Mouse (Mus musculus) cortical plate, adult 2 months (tissue): ENCODE measurements around the gene Slc2a9. TPM values are rescaled to one million over a fixed set of nuclear protein-coding genes. Genes with fewer than 3 reads are reported as not detected.
A peak's percentile ranks its signal among the peaks of the same experiment; 100 is the strongest.
"Not testable (repeated sequence)": the region's sequence is repeated elsewhere in the genome, so short reads cannot be mapped to it uniquely, and the experiment has no call there.

Experiments used
- H3K27ac ChIP-seq: fragments of 200-500 bp; 2 replicates; pipeline ENCODE4 v1.5.1; 2012; ENCODE audit warnings: low read length, control low read depth, inconsistent platforms; ENCODE audit not compliant: insufficient read depth
- H3K4me1 ChIP-seq: fragments of 200-500 bp; 2 replicates; pipeline ENCODE4 v1.6.1; 2011; ENCODE audit warnings: low read length; ENCODE audit not compliant: control insufficient read depth, insufficient read depth
- H3K4me3 ChIP-seq: fragments of 200-500 bp; 2 replicates; pipeline ENCODE4 v1.5.1; 2011; ENCODE audit warnings: mild to moderate bottlenecking, low read length, control low read depth; ENCODE audit not compliant: insufficient read depth
- CTCF ChIP-seq: fragments of 200-500 bp; IDR thresholded peaks from 2 replicates; pipeline ENCODE4 v1.5.1; 2011; ENCODE audit warnings: mild to moderate bottlenecking, control low read depth, low read length; ENCODE audit not compliant: insufficient read depth; ENCODE audit errors: extremely low read depth
- POLR2A ChIP-seq: fragments of 200-500 bp; IDR thresholded peaks from 2 replicates; pipeline ENCODE4 v1.6.1; 2011; ENCODE audit warnings: mild to moderate bottlenecking, low read length, control low read depth; ENCODE audit not compliant: insufficient read depth; ENCODE audit errors: extremely low read depth
- polyA plus RNA-seq: library from polyadenylated mRNA; depleted of rRNA; stranded (reverse); fragments of >200 nt; gene quantifications from 2 replicates; pipeline ENCODE4 v1.2.3, GENCODE M21; 2012

Slc2a9 gene
- polyA plus RNA-seq, 1 experiment = 0.79 TPM

GRCm38 (mm10) chr5:38488673-38489615 is 14.0 kb downstream of the Slc2a9 start:
- no peaks in the 10 kb centered on the region for H3K4me1 ChIP-seq
- H3K4me3 ChIP-seq = no peak overlapping the region
- TF ChIP-seq POLR2A (no peak), CTCF (no peak)
- no peak overlapping the region for H3K27ac ChIP-seq

- H3K4me3 ChIP-seq = no peak overlapping the region
- H3K4me1 ChIP-seq = no peaks in the 10 kb centered on the region
- no peak overlapping the region for H3K27ac ChIP-seq
- TF ChIP-seq CTCF (no peak), POLR2A (no peak)
Observed at GRCm38 (mm10) chr5:38488026-38488425, 14.9 kb downstream of the Slc2a9 start.

GRCm38 (mm10) chr5:38487247-38487646 is 15.7 kb downstream of the Slc2a9 start:
- Histone ChIP-seq H3K4me1 (no peaks in the 10 kb centered on the region), H3K27ac (no peak overlapping the region), H3K4me3 (no peak overlapping the region)
- no peak for TF ChIP-seq CTCF
- TF ChIP-seq POLR2A = no peak

GRCm38 (mm10) chr5:38485946-38486345 is 17.0 kb downstream of the Slc2a9 start:
- no peaks in the 10 kb centered on the region for H3K4me1 ChIP-seq
- no peak overlapping the region for H3K27ac ChIP-seq
- no peak overlapping the region for H3K4me3 ChIP-seq
- TF ChIP-seq CTCF = no peak
- no peak for TF ChIP-seq POLR2A

DNA sequence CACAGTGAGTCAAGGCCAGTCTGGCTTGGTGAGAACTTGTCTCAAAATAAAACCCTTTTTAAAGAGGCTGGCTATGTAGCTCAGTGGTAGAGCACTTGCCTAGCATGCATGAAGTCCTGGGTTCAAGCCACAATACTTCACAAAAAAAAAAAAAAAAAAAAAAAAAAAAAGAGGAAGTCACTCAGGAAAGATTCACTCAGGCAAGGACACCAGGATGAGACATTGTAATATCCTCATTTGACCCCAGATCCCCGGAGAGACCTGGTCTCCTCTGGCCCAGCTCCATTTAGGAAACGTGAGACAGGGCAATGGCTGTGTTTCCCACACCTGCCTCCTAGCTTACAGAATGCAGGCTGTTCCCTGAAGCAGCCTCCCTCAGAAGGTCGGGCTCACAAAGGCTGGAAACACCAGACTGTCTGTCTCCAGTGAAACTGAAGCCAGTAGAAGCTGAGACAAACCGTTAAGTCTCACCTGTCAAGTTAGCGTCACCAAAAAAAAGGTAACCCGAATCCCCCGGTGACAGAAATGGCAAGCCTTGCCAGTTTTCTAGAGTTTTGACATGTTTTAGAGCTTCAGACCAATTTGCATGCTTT is 19.3 kb downstream of the Slc2a9 start:
- H3K27ac ChIP-seq = no peak overlapping the region
- no peak for TF ChIP-seq CTCF
- no peak for TF ChIP-seq POLR2A
- H3K4me3 ChIP-seq = no peak overlapping the region
- H3K4me1 ChIP-seq = no peaks in the 10 kb centered on the region

DNA sequence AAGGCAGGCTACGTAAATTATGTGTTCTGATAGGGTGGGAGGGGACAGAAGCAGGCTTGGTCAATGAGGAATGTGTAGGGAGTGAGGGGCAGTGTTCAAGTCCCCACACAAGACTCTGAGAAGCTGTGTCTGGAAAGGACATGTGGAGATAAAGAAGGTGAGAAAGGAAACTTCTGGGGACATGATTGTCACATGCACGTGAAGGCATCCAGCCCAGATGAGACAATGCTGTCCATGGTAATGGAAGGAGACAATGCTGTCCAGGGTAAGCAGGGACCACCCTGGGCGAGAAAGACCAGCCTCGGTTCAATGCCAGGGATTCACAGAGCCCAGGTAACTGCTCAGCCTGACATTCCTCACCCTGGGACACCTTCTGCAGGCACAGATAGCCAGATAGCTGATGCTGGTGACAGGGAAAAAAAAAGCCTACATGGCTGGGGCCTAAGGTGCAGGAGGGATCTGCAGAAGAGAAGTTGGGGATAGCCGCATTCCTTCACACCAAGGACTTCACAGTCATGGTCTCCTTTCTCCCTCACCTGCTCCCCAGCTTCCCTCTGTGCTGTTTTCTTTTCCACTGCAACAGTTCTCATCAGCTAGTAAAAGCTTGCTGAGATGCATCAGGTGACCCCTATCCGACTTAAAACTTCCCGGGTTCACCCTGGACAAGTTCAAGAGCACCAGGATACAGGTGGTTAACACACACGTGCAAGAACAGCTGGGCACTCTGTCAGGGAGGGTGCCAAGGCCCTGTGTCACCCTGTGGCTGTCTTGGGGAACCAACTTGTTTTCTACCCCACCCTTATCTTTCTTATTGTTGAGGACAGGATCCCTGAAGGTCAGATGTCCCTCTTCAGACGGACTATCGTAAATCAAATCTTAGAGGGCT is 21.9 kb downstream of the Slc2a9 start:
- Histone ChIP-seq H3K27ac (no peak overlapping the region), H3K4me1 (no peaks in the 10 kb centered on the region), H3K4me3 (peak overlapping the region; percentile 32; the same call in 1 of the 2 replicates)
- TF ChIP-seq CTCF (no peak), POLR2A (no peak)

- Histone ChIP-seq H3K4me1 (no peaks in the 10 kb centered on the region), H3K4me3 (peak overlapping the region; percentile 32), H3K27ac (no peak overlapping the region)
- TF ChIP-seq POLR2A (0 out of 2 replicates have a peak, but pooled peaks have one; percentile 22), CTCF (no peak)
Observed at GRCm38 (mm10) chr5:38479908-38480725, 22.8 kb downstream of the Slc2a9 start.

- not testable (repeated sequence) for H3K27ac ChIP-seq, H3K4me1 ChIP-seq, H3K4me3 ChIP-seq
Observed at GRCm38 (mm10) chr5:38479545-38479907, 23.4 kb downstream of the Slc2a9 start.

- Histone ChIP-seq H3K4me1 (no peaks in the 10 kb centered on the region), H3K4me3 (no peak overlapping the region), H3K27ac (no peak overlapping the region)
- no peak for TF ChIP-seq POLR2A
- TF ChIP-seq CTCF = no peak
Observed at GRCm38 (mm10) chr5:38479027-38479426, 23.9 kb downstream of the Slc2a9 start.
